Mouse (Mus musculus): Measurements from ENCODE around the gene Fam160b1. TPM values are rescaled to one million over a fixed set of nuclear protein-coding genes. Genes with fewer than 3 reads are reported as not detected.

Gene Fam160b1
- polyA plus RNA-seq, 1 experiment from 2014 or later, result 20.0 TPM

- H3K4me3 ChIP-seq (ENCODE audit: low read depth, low read length), result no peak overlapping the region
- no peak overlapping the region for H3K9ac ChIP-seq (ENCODE audit: low read depth, low read length)
- H3K36me3 ChIP-seq (ENCODE audit: control insufficient read depth, insufficient read depth, low read length), result peaks cover 38% of the 10 kb centered on the region
- H3K4me2 ChIP-seq (ENCODE audit: low read depth, low read length), result no peak overlapping the region
- 100% methylated on average over 2 of the region's 3 CpGs for WGBS
- no peaks in the 10 kb centered on the region for H3K9me3 ChIP-seq (ENCODE audit: control insufficient read depth, low read length)
- DNase-seq (ENCODE audit: low spot score), result no peak
- no peak for ATAC-seq (ENCODE audit: low read depth)
- H3K4me1 ChIP-seq (ENCODE audit: control insufficient read depth, insufficient read depth, low read length), result no peaks in the 10 kb centered on the region
- no peaks in the 10 kb centered on the region for H3K27me3 ChIP-seq (replicated peaks; ENCODE audit: control insufficient read depth, insufficient read depth, low read length)
- no peak overlapping the region for H3K27ac ChIP-seq (replicated peaks; ENCODE audit: low read depth, low read length)
Measured at GRCm38 (mm10) chr19:57391545-57391944, 31.1 kb downstream of the Fam160b1 start.

- no peak for DNase-seq (ENCODE audit: low spot score)
- no peaks in the 10 kb centered on the region for H3K27me3 ChIP-seq (replicated peaks; ENCODE audit: control insufficient read depth, insufficient read depth, low read length)
- no peak overlapping the region for H3K4me2 ChIP-seq (ENCODE audit: low read depth, low read length)
- H3K9me3 ChIP-seq (ENCODE audit: control insufficient read depth, low read length), result no peaks in the 10 kb centered on the region
- H3K36me3 ChIP-seq (ENCODE audit: control insufficient read depth, insufficient read depth, low read length), result peaks cover 19% of the 10 kb centered on the region
- WGBS, result 82% methylated on average over 6 of the region's 6 CpGs
- no peaks in the 10 kb centered on the region for H3K4me1 ChIP-seq (ENCODE audit: control insufficient read depth, insufficient read depth, low read length)
- H3K27ac ChIP-seq (replicated peaks; ENCODE audit: low read depth, low read length), result no peak overlapping the region
- no peak overlapping the region for H3K4me3 ChIP-seq (ENCODE audit: low read depth, low read length)
- no peak for ATAC-seq (ENCODE audit: low read depth)
- no peak overlapping the region for H3K9ac ChIP-seq (ENCODE audit: low read depth, low read length)
Measured at GRCm38 (mm10) chr19:57393357-57393957, 33.0 kb downstream of the Fam160b1 start.

- H3K4me2 ChIP-seq (ENCODE audit: low read depth, low read length), result no peak overlapping the region
- no peak for ATAC-seq (ENCODE audit: low read depth)
- H3K4me3 ChIP-seq (ENCODE audit: low read depth, low read length), result no peak overlapping the region
- WGBS, result 73% methylated on average over 7 of the region's 7 CpGs
- no peak overlapping the region for H3K9ac ChIP-seq (ENCODE audit: low read depth, low read length)
- no peaks in the 10 kb centered on the region for H3K4me1 ChIP-seq (ENCODE audit: control insufficient read depth, insufficient read depth, low read length)
- no peak for DNase-seq (ENCODE audit: low spot score)
- no peaks in the 10 kb centered on the region for H3K27me3 ChIP-seq (replicated peaks; ENCODE audit: control insufficient read depth, insufficient read depth, low read length)
- no peaks in the 10 kb centered on the region for H3K36me3 ChIP-seq (ENCODE audit: control insufficient read depth, insufficient read depth, low read length)
- no peaks in the 10 kb centered on the region for H3K9me3 ChIP-seq (ENCODE audit: control insufficient read depth, low read length)
- H3K27ac ChIP-seq (replicated peaks; ENCODE audit: low read depth, low read length), result no peak overlapping the region
Measured at GRCm38 (mm10) chr19:57396609-57397008, 36.1 kb downstream of the Fam160b1 start.

GRCm38 (mm10) chr19:57402364-57402763 is 41.9 kb downstream of the Fam160b1 start:
- WGBS, result 61% methylated on average over 6 of the region's 6 CpGs
- no peak overlapping the region for H3K9ac ChIP-seq (ENCODE audit: low read depth, low read length)

GRCm38 (mm10) chr19:57403700-57404501 is 43.4 kb downstream of the Fam160b1 start:
- H3K4me1 ChIP-seq (ENCODE audit: control insufficient read depth, insufficient read depth, low read length), result no peaks in the 10 kb centered on the region
- H3K9ac ChIP-seq (ENCODE audit: low read depth, low read length), result peak overlapping the region; percentile 46; the same call in 1 of the 2 replicates
- 14% methylated on average over 24 of the region's 24 CpGs for WGBS
- H3K27me3 ChIP-seq (replicated peaks; ENCODE audit: control insufficient read depth, insufficient read depth, low read length), result no peaks in the 10 kb centered on the region
- no peak overlapping the region for H3K27ac ChIP-seq (replicated peaks; ENCODE audit: low read depth, low read length)
- H3K4me2 ChIP-seq (ENCODE audit: low read depth, low read length), result peak overlapping the region; percentile 49
- ATAC-seq (ENCODE audit: low read depth), result 0 out of 2 replicates have a peak, but pooled peaks have one; percentile 53
- no peaks in the 10 kb centered on the region for H3K9me3 ChIP-seq (ENCODE audit: control insufficient read depth, low read length)
- no peaks in the 10 kb centered on the region for H3K36me3 ChIP-seq (ENCODE audit: control insufficient read depth, insufficient read depth, low read length)
- H3K4me3 ChIP-seq (ENCODE audit: low read depth, low read length), result peak overlapping the region; percentile 20; the same call in 1 of the 2 replicates
- DNase-seq (ENCODE audit: low spot score), result peak; percentile 68

More at GRCm38 (mm10) chr19:57402364-57402763, 41.9 kb downstream of the Fam160b1 start:
- no peak overlapping the region for H3K4me2 ChIP-seq (ENCODE audit: low read depth, low read length)
- H3K4me3 ChIP-seq (ENCODE audit: low read depth, low read length), result no peak overlapping the region
- H3K27me3 ChIP-seq (replicated peaks; ENCODE audit: control insufficient read depth, insufficient read depth, low read length), result no peaks in the 10 kb centered on the region
- DNase-seq (ENCODE audit: low spot score) (no peak), ATAC-seq (ENCODE audit: low read depth) (no peak)
- H3K27ac ChIP-seq (replicated peaks; ENCODE audit: low read depth, low read length), result no peak overlapping the region
- no peaks in the 10 kb centered on the region for H3K9me3 ChIP-seq (ENCODE audit: control insufficient read depth, low read length)
- H3K4me1 ChIP-seq (ENCODE audit: control insufficient read depth, insufficient read depth, low read length), result no peaks in the 10 kb centered on the region
- no peaks in the 10 kb centered on the region for H3K36me3 ChIP-seq (ENCODE audit: control insufficient read depth, insufficient read depth, low read length)

- 0 out of 2 replicates have a peak, but pooled peaks have one; percentile 15 for ATAC-seq (ENCODE audit: low read depth)
- peak overlapping the region; percentile 20; the same call in 1 of the 2 replicates for H3K4me3 ChIP-seq (ENCODE audit: low read depth, low read length)
Measured at GRCm38 (mm10) chr19:57404502-57404848, 44.0 kb downstream of the Fam160b1 start.

GRCm38 (mm10) chr19:57407947-57408346 is 47.5 kb downstream of the Fam160b1 start:
- no peak overlapping the region for H3K4me3 ChIP-seq (ENCODE audit: low read depth, low read length)
- no peak overlapping the region for H3K27ac ChIP-seq (replicated peaks; ENCODE audit: low read depth, low read length)
- 80% methylated on average over 1 of the region's 1 CpGs for WGBS
- H3K9ac ChIP-seq (ENCODE audit: low read depth, low read length), result no peak overlapping the region
- no peaks in the 10 kb centered on the region for H3K36me3 ChIP-seq (ENCODE audit: control insufficient read depth, insufficient read depth, low read length)
- no peaks in the 10 kb centered on the region for H3K9me3 ChIP-seq (ENCODE audit: control insufficient read depth, low read length)
- ATAC-seq (ENCODE audit: low read depth) (no peak), DNase-seq (ENCODE audit: low spot score) (no peak)
- peaks cover 14% of the 10 kb centered on the region for H3K4me1 ChIP-seq (ENCODE audit: control insufficient read depth, insufficient read depth, low read length)
- no peak overlapping the region for H3K4me2 ChIP-seq (ENCODE audit: low read depth, low read length)
- H3K27me3 ChIP-seq (replicated peaks; ENCODE audit: control insufficient read depth, insufficient read depth, low read length), result no peaks in the 10 kb centered on the region

More at GRCm38 (mm10) chr19:57404502-57404848, 44.0 kb downstream of the Fam160b1 start:
- Histone ChIP-seq H3K9ac (ENCODE audit: low read depth, low read length) (peak overlapping the region; percentile 46; the same call in 1 of the 2 replicates), H3K4me2 (ENCODE audit: low read depth, low read length) (peak overlapping the region; percentile 49), H3K27me3 (replicated peaks; ENCODE audit: control insufficient read depth, insufficient read depth, low read length) (no peaks in the 10 kb centered on the region), H3K4me1 (ENCODE audit: control insufficient read depth, insufficient read depth, low read length) (no peaks in the 10 kb centered on the region), H3K27ac (replicated peaks; ENCODE audit: low read depth, low read length) (no peak overlapping the region), H3K36me3 (ENCODE audit: control insufficient read depth, insufficient read depth, low read length) (no peaks in the 10 kb centered on the region), H3K9me3 (ENCODE audit: control insufficient read depth, low read length) (no peaks in the 10 kb centered on the region)
- 11% methylated on average over 9 of the region's 9 CpGs for WGBS
- peak; percentile 40 for DNase-seq (ENCODE audit: low spot score)

GRCm38 (mm10) chr19:57411375-57412196 is 51.1 kb downstream of the Fam160b1 start:
- H3K36me3 ChIP-seq (ENCODE audit: control insufficient read depth, insufficient read depth, low read length), result no peaks in the 10 kb centered on the region
- peak overlapping the region; percentile 76 for H3K27ac ChIP-seq (replicated peaks; ENCODE audit: low read depth, low read length)
- DNase-seq (ENCODE audit: low spot score), result peak; percentile 87
- H3K27me3 ChIP-seq (replicated peaks; ENCODE audit: control insufficient read depth, insufficient read depth, low read length), result no peaks in the 10 kb centered on the region
- H3K4me2 ChIP-seq (ENCODE audit: low read depth, low read length), result peak overlapping the region; percentile 53
- H3K9ac ChIP-seq (ENCODE audit: low read depth, low read length), result peak overlapping the region; percentile 51
- no peaks in the 10 kb centered on the region for H3K9me3 ChIP-seq (ENCODE audit: control insufficient read depth, low read length)
- peaks cover 19% of the 10 kb centered on the region for H3K4me1 ChIP-seq (ENCODE audit: control insufficient read depth, insufficient read depth, low read length)
- ATAC-seq (ENCODE audit: low read depth), result peak; percentile 83
- peak overlapping the region; percentile 14; the same call in 1 of the 2 replicates for H3K4me3 ChIP-seq (ENCODE audit: low read depth, low read length)
- 22% methylated on average over 29 of the region's 29 CpGs for WGBS
